Mouse (Mus musculus): ENCODE measurements around the gene Zfx. TPM values are rescaled to one million over a fixed set of nuclear protein-coding genes. Genes with fewer than 3 reads are reported as not detected.

Gene Zfx
- total and polyA plus RNA-seq, 2 experiments from 2014 or later: 15.2 to 25.0 TPM

DNA sequence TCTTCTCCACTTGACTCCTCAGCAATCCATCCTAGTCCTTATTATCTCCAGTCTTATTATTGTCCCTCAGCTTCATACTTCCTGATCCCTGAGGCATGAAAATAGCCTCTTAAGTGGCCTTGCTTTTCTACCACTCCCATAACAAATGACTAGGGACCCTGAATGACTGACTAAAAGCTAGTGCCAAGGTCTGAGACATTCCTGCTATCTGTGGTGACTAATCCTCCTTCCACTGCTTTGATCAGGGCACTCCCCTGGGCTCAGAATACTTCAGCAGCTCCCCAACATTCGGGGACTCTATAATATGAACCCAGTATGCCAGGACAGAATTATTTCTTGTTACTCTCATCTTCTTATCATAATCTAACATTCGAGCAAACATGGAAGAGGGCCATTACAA lies 17.5 kb downstream of the Zfx start:
- no peak overlapping the region for H3K4me2 ChIP-seq (ENCODE audit: low read depth, low read length, poor library complexity, severe bottlenecking)
- ATAC-seq (ENCODE audit: low FRiP score) (no peak), DNase-seq (ENCODE audit: low spot score) (no peak)
- H3K4me3 ChIP-seq (ENCODE audit: low read depth, low read length): no peak overlapping the region
- TF ChIP-seq CTCF (IDR thresholded peaks at IDR 0.05): no peak
- no peaks in the 10 kb centered on the region; the same call in 1 of the 2 replicates for H3K27me3 ChIP-seq (ENCODE audit: insufficient read depth, low read length)
- H3K9ac ChIP-seq (replicated peaks; ENCODE audit: low read length, poor library complexity, severe bottlenecking): no peak overlapping the region
- H3K27ac ChIP-seq (ENCODE audit: low read depth, low read length): no peak overlapping the region
- H3K36me3 ChIP-seq (ENCODE audit: insufficient read depth, low read length): no peaks in the 10 kb centered on the region
- H3K9me3 ChIP-seq (ENCODE audit: low read length): no peaks in the 10 kb centered on the region
- WGBS: 48% methylated on average over 2 of the region's 2 CpGs
- H3K4me1 ChIP-seq (ENCODE audit: insufficient read depth, low read length): no peaks in the 10 kb centered on the region

DNA sequence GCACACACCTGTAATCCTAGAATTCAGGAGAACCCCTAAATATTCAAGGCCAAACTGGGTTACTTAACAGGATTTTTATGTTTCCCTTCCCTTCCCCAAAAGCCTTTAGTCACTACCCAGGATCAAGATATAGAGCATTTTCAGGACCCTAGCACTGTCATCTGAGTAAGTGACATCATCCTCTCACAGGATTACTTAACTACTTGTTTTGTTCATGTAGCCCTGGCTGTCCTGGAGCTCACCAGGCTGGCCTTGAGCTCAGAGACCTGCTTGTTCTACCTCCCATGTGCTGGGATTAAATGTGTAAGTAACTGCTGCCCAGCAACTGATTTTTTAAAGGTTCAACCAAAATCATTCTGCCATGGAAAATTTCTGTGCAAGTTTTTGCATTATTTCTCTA lies 20.6 kb downstream of the Zfx start:
- H3K27ac ChIP-seq (ENCODE audit: low read depth, low read length): no peak overlapping the region
- ATAC-seq (ENCODE audit: low FRiP score) (no peak), DNase-seq (ENCODE audit: low spot score) (no peak)
- TF ChIP-seq CTCF (IDR thresholded peaks at IDR 0.05): no peak
- no peaks in the 10 kb centered on the region for H3K36me3 ChIP-seq (ENCODE audit: insufficient read depth, low read length)
- no peak overlapping the region for H3K4me2 ChIP-seq (ENCODE audit: low read depth, low read length, poor library complexity, severe bottlenecking)
- H3K4me3 ChIP-seq (ENCODE audit: low read depth, low read length): no peak overlapping the region
- H3K4me1 ChIP-seq (ENCODE audit: insufficient read depth, low read length): no peaks in the 10 kb centered on the region
- no peak overlapping the region for H3K9ac ChIP-seq (replicated peaks; ENCODE audit: low read length, poor library complexity, severe bottlenecking)
- no peaks in the 10 kb centered on the region for H3K9me3 ChIP-seq (ENCODE audit: low read length)
- H3K27me3 ChIP-seq (ENCODE audit: insufficient read depth, low read length): peaks cover 4% of the 10 kb centered on the region; the same call in 1 of the 2 replicates

DNA sequence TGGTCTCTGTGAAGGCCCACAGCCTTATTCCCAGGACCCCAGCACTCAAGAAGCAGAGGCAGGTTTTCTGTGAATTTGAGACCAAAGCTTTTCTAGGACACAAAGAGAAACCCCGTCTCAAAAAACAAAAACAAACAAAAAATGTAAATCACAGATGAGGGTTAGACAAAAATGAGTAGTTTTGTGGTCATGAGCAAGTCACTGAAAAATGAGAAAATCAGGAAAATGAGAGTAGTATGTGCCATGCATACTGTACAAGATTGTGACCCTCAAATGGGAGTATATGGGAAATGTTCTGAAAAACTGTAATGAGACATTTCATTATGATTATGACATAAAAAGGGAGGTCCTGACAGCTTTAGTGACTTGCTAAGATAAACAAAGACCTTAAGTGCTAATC lies 22.9 kb downstream of the Zfx start:
- Histone ChIP-seq H3K4me3 (ENCODE audit: low read depth, low read length) (no peak overlapping the region), H3K9me3 (ENCODE audit: low read length) (no peaks in the 10 kb centered on the region), H3K4me1 (ENCODE audit: insufficient read depth, low read length) (no peaks in the 10 kb centered on the region), H3K4me2 (ENCODE audit: low read depth, low read length, poor library complexity, severe bottlenecking) (no peak overlapping the region), H3K36me3 (ENCODE audit: insufficient read depth, low read length) (no peaks in the 10 kb centered on the region), H3K27me3 (ENCODE audit: insufficient read depth, low read length) (peaks cover 9% of the 10 kb centered on the region; the same call in 1 of the 2 replicates), H3K9ac (replicated peaks; ENCODE audit: low read length, poor library complexity, severe bottlenecking) (no peak overlapping the region), H3K27ac (ENCODE audit: low read depth, low read length) (no peak overlapping the region)
- TF ChIP-seq CTCF (IDR thresholded peaks at IDR 0.05): no peak
- 89% methylated on average over 1 of the region's 1 CpGs for WGBS
- ATAC-seq (ENCODE audit: low FRiP score) (no peak), DNase-seq (ENCODE audit: low spot score) (no peak)

DNA sequence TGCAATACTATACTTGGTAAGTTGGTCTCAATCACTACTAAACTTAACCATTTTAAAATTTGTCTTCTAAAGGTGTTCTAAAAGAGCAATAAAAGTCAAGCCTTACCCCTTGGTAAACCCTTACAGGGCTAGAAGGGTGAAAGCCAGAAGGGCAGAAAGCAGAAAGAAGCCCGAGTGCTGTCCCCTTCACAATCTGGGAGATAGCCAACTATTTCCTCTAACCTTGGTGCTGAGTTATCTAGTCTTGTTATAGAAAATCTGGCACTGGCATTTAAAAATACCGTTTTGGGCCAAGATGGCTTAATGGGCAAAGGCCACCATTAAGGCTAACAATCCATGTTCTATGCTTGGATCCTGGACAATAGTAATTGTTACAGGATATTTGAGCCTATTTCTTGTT lies 32.5 kb downstream of the Zfx start:
- H3K4me3 ChIP-seq (ENCODE audit: low read depth, low read length): no peak overlapping the region
- DNase-seq (ENCODE audit: low spot score): no peak
- 92% methylated on average over 2 of the region's 2 CpGs for WGBS
- H3K27me3 ChIP-seq (ENCODE audit: insufficient read depth, low read length): peaks cover 4% of the 10 kb centered on the region; the same call in 1 of the 2 replicates
- H3K9ac ChIP-seq (replicated peaks; ENCODE audit: low read length, poor library complexity, severe bottlenecking): no peak overlapping the region
- no peaks in the 10 kb centered on the region for H3K36me3 ChIP-seq (ENCODE audit: insufficient read depth, low read length)
- H3K4me1 ChIP-seq (ENCODE audit: insufficient read depth, low read length): no peaks in the 10 kb centered on the region
- no peak overlapping the region for H3K27ac ChIP-seq (ENCODE audit: low read depth, low read length)
- TF ChIP-seq CTCF (IDR thresholded peaks at IDR 0.05): no peak
- H3K9me3 ChIP-seq (ENCODE audit: low read length): no peaks in the 10 kb centered on the region
- ATAC-seq (ENCODE audit: low FRiP score): no peak
- no peak overlapping the region for H3K4me2 ChIP-seq (ENCODE audit: low read depth, low read length, poor library complexity, severe bottlenecking)

DNA sequence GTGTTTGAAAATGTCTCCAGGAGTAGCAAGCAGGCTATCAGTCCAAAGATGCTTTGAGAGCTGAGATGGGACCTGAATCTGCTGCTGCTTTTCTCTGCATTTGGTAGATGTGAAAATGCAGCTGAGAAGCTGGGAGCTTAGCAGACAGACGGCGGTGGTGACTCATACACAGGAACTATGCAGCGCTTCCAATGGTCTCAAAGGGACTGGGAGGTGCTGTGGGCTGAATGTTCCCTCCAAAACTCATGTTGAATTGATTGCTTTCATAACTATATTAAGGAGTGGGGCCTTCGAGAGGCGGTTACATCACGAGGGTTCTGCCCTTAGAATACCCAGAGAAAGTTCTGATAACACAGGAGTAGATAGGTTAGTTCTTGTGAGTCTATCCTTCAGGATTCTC lies 62.3 kb downstream of the Zfx start:
- H3K27me3 ChIP-seq (ENCODE audit: insufficient read depth, low read length): peaks cover 14% of the 10 kb centered on the region; the same call in 1 of the 2 replicates
- H3K9ac ChIP-seq (replicated peaks; ENCODE audit: low read length, poor library complexity, severe bottlenecking): no peak overlapping the region
- no peak overlapping the region for H3K4me3 ChIP-seq (ENCODE audit: low read depth, low read length)
- no peak for ATAC-seq (ENCODE audit: low FRiP score)
- H3K4me1 ChIP-seq (ENCODE audit: insufficient read depth, low read length): no peaks in the 10 kb centered on the region
- 51% methylated on average over 6 of the region's 6 CpGs for WGBS
- no peak for TF ChIP-seq CTCF (IDR thresholded peaks at IDR 0.05)
- no peaks in the 10 kb centered on the region for H3K36me3 ChIP-seq (ENCODE audit: insufficient read depth, low read length)
- H3K4me2 ChIP-seq (ENCODE audit: low read depth, low read length, poor library complexity, severe bottlenecking): no peak overlapping the region
- no peak for DNase-seq (ENCODE audit: low spot score)
- no peaks in the 10 kb centered on the region for H3K9me3 ChIP-seq (ENCODE audit: low read length)
- no peak overlapping the region for H3K27ac ChIP-seq (ENCODE audit: low read depth, low read length)

DNA sequence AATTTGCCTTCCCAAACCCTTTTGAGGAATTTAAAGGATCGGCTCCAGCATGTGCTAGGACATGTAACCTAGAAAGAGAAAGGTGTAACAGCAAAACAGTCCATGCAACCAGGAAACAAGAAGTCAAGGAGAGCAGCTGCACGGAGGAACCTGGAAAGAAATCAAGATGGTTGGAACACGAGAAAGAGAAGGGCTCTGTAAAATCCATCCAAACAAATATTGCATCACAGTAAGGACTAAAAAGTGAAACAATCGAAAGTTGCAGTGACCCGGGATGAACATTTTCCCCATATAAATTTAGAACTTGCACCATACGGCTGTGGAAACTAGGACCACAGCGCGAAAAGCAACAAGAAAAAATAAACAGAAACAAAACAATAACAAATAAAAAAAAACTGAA lies 62.8 kb downstream of the Zfx start:
- H3K27me3 ChIP-seq (ENCODE audit: insufficient read depth, low read length): peaks cover 14% of the 10 kb centered on the region; the same call in 1 of the 2 replicates
- no peak overlapping the region for H3K4me3 ChIP-seq (ENCODE audit: low read depth, low read length)
- H3K27ac ChIP-seq (ENCODE audit: low read depth, low read length): no peak overlapping the region
- no peak overlapping the region for H3K9ac ChIP-seq (replicated peaks; ENCODE audit: low read length, poor library complexity, severe bottlenecking)
- ATAC-seq (ENCODE audit: low FRiP score) (no peak), DNase-seq (ENCODE audit: low spot score) (no peak)
- WGBS: 73% methylated on average over 8 of the region's 8 CpGs
- no peaks in the 10 kb centered on the region for H3K4me1 ChIP-seq (ENCODE audit: insufficient read depth, low read length)
- no peaks in the 10 kb centered on the region for H3K36me3 ChIP-seq (ENCODE audit: insufficient read depth, low read length)
- TF ChIP-seq CTCF (IDR thresholded peaks at IDR 0.05): no peak
- H3K4me2 ChIP-seq (ENCODE audit: low read depth, low read length, poor library complexity, severe bottlenecking): no peak overlapping the region
- no peaks in the 10 kb centered on the region for H3K9me3 ChIP-seq (ENCODE audit: low read length)
